Mouse (Mus musculus) ES-Bruce4 (cell line): ENCODE measurements at regions not wholly inside any gene's neighbourhood (a gene's known extent, or its start where the extent isn't known, plus 50 kb on each side); places are given as distances from the start of the nearest gene placed in this dataset.

ENCODE experiments used
- CTCF ChIP-seq: IDR thresholded peaks from one replicate; pipeline ENCODE4 v1.8.1; 2011; ENCODE audit warnings: low read depth, low read length
- POLR2A ChIP-seq: IDR thresholded peaks from one replicate; pipeline ENCODE4 v1.8.1; 2011; ENCODE audit warnings: low read length; ENCODE audit not compliant: insufficient read depth

GRCm38 (mm10) chr8:89279142-89279541 lies 235.2 kb upstream of the Sall1 start:
- TF ChIP-seq POLR2A (no peak), CTCF (no peak)
